Mouse (Mus musculus) midbrain, embryonic 12.5 days (tissue): ENCODE measurements around the gene Mroh2a. TPM values are rescaled to one million over a fixed set of nuclear protein-coding genes. Genes with fewer than 3 reads are reported as not detected.

Experiments used
- ATAC-seq: fragments of 200-750 bp; cut with Nextera tagmentation; 2 replicates; pipeline ENCODE4 v1.8.0; 2017; ENCODE audit warnings: low read depth, moderate TSS enrichment, moderate library complexity; ENCODE audit not compliant: low FRiP score
- H3K27ac ChIP-seq: fragments of 300-500 bp; sonication (generic); replicated peaks from 2 replicates; pipeline ENCODE4 v1.5.1; 2016; ENCODE audit warnings: mild to moderate bottlenecking
- H3K27me3 ChIP-seq: fragments of 300-500 bp; sonication (generic); 2 replicates; pipeline ENCODE4 v1.6.1; 2016; ENCODE audit warnings: mild to moderate bottlenecking
- H3K36me3 ChIP-seq: fragments of 300-500 bp; sonication (generic); 2 replicates; pipeline ENCODE4 v1.6.1; 2016
- H3K4me1 ChIP-seq: fragments of 300-500 bp; sonication (generic); 2 replicates; pipeline ENCODE4 v1.6.1; 2016
- H3K4me2 ChIP-seq: fragments of 300-500 bp; sonication (generic); replicated peaks from 2 replicates; pipeline ENCODE4 v1.6.1; 2016; ENCODE audit warnings: mild to moderate bottlenecking, moderate library complexity
- H3K4me3 ChIP-seq: fragments of 300-500 bp; sonication (generic); 2 replicates; pipeline ENCODE4 v1.5.1; 2016; ENCODE audit warnings: mild to moderate bottlenecking
- H3K9ac ChIP-seq: fragments of 300-500 bp; sonication (generic); replicated peaks from 2 replicates; pipeline ENCODE4 v1.6.1; 2016; ENCODE audit warnings: mild to moderate bottlenecking, moderate library complexity
- H3K9me3 ChIP-seq: fragments of 300-500 bp; sonication (generic); 2 replicates; pipeline ENCODE4 v1.6.1; 2016; ENCODE audit warnings: mild to moderate bottlenecking
- WGBS: fragments of 180-500 bp; shearing (Covaris S2); methylation state at CpG from one replicate; pipeline ENCODE4 v1.1.7; 2016; 5-methylcytosine and 5-hydroxymethylcytosine counted together
- polyA plus RNA-seq: library from polyadenylated mRNA; unstranded; fragments of >200 nt; fragmentation: Nextera tagmentation; extraction: Ambion mirVana; gene quantifications from 2 replicates; pipeline ENCODE4 v1.2.1, GENCODE M21; 2016

Gene Mroh2a
- polyA plus RNA-seq, 1 experiment from 2014 or later, result 1.6 TPM

GRCm38 (mm10) chr1:88212341-88213045, 14.3 kb upstream of the Mroh2a start:
- Histone ChIP-seq H3K4me2 (no peak overlapping the region), H3K4me3 (no peak overlapping the region), H3K27me3 (no peaks in the 10 kb centered on the region), H3K4me1 (no peaks in the 10 kb centered on the region), H3K27ac (no peak overlapping the region), H3K9me3 (peaks cover 58% of the 10 kb centered on the region), H3K36me3 (no peaks in the 10 kb centered on the region), H3K9ac (no peak overlapping the region)
- ATAC-seq, result no peak
- 61% methylated on average over 8 of the region's 8 CpGs for WGBS

GRCm38 (mm10) chr1:88213061-88213460, 13.7 kb upstream of the Mroh2a start:
- Histone ChIP-seq H3K9me3 (peaks cover 60% of the 10 kb centered on the region), H3K27me3 (no peaks in the 10 kb centered on the region), H3K9ac (no peak overlapping the region), H3K36me3 (no peaks in the 10 kb centered on the region), H3K4me3 (no peak overlapping the region), H3K4me1 (no peaks in the 10 kb centered on the region), H3K4me2 (no peak overlapping the region), H3K27ac (no peak overlapping the region)
- no peak for ATAC-seq
- 73% methylated on average over 1 of the region's 1 CpGs for WGBS

GRCm38 (mm10) chr1:88213766-88214461, 12.9 kb upstream of the Mroh2a start:
- Histone ChIP-seq H3K4me1 (no peaks in the 10 kb centered on the region), H3K36me3 (no peaks in the 10 kb centered on the region), H3K9me3 (peaks cover 60% of the 10 kb centered on the region), H3K9ac (no peak overlapping the region), H3K27me3 (no peaks in the 10 kb centered on the region), H3K4me2 (no peak overlapping the region), H3K27ac (no peak overlapping the region), H3K4me3 (no peak overlapping the region)
- 0 out of 2 replicates have a peak, but pooled peaks have one; percentile 7 for ATAC-seq
- WGBS, result 79% methylated on average over 2 of the region's 2 CpGs

GRCm38 (mm10) chr1:88214462-88214952, 12.3 kb upstream of the Mroh2a start:
- H3K27ac ChIP-seq, result no peak overlapping the region
- 76% methylated on average over 2 of the region's 2 CpGs for WGBS
- no peaks in the 10 kb centered on the region for H3K36me3 ChIP-seq
- H3K9ac ChIP-seq, result no peak overlapping the region
- peaks cover 60% of the 10 kb centered on the region for H3K9me3 ChIP-seq
- H3K27me3 ChIP-seq, result no peaks in the 10 kb centered on the region
- no peaks in the 10 kb centered on the region for H3K4me1 ChIP-seq
- H3K4me2 ChIP-seq, result no peak overlapping the region
- ATAC-seq, result 0 out of 2 replicates have a peak, but pooled peaks have one; percentile 10
- H3K4me3 ChIP-seq, result no peak overlapping the region

DNA sequence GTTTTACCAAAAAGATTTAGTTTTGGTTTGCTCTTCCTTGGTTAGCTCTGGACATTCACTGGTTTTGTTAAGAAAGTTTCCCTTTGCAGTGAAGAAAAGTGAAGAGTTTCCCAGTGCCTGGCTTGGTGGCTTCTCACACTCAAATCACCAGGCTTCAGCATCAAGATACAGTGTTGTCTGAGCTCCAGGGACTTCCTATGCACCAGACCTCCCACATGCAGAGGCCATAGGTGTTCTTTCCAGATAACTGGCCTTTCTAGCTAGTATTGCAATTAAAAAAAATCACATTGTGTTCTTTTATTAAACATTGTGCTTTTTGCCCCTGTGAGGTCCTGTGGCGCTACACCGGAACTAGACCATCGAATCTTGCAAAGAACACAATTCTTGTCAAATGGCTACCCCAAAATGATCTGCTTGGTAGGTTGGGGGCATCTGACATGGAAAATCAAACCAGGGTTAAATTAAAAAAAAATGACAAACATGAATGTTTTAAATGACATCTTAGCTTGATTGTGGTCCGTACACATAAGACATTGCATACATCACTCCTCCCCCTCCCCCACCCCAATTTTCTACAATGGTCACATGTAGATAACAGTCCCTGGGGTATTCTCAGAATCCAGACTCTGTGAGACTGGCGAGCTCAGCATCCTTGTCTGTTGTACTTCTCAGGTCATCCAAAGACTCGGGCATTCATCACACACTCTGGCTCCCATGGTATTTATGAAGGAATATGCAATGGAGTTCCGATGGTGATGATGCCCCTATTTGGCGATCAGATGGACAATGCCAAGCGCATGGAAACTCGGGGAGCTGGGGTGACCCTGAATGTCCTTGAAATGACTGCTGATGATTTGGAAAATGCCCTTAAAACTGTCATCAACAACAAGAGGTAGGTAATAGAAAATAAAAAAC, 11.1 kb upstream of the Mroh2a start:
- no peaks in the 10 kb centered on the region for H3K27me3 ChIP-seq
- H3K4me3 ChIP-seq, result no peak overlapping the region
- no peaks in the 10 kb centered on the region for H3K4me1 ChIP-seq
- no peak overlapping the region for H3K27ac ChIP-seq
- H3K4me2 ChIP-seq, result no peak overlapping the region
- no peak for ATAC-seq
- WGBS, result 69% methylated on average over 10 of the region's 10 CpGs
- H3K36me3 ChIP-seq, result no peaks in the 10 kb centered on the region
- peaks cover 60% of the 10 kb centered on the region for H3K9me3 ChIP-seq
- H3K9ac ChIP-seq, result no peak overlapping the region

DNA sequence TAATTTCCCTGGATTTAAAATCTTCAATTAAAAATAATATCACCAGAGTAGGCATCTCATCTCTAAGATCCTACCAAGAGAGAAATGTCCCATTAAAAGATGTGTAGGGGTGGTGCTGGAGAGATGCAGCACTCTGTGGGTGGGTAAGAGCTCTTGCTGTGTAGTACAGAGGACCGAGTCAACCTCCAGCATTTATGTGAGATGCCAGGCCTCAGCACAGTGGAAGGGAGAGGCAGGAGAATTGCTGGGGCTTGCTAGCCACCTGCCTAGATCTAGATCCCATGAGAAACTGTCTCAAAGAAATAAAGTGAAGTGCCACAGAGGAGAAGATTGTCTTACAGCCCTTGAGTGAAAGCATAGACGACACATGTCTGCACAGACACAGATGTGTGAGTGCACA, 10.2 kb upstream of the Mroh2a start:
- H3K9me3 ChIP-seq, result peaks cover 57% of the 10 kb centered on the region
- 52% methylated on average over 2 of the region's 2 CpGs for WGBS
- no peak overlapping the region for H3K4me3 ChIP-seq
- no peak for ATAC-seq
- no peak overlapping the region for H3K9ac ChIP-seq
- H3K27me3 ChIP-seq, result no peaks in the 10 kb centered on the region
- no peak overlapping the region for H3K27ac ChIP-seq
- no peaks in the 10 kb centered on the region for H3K4me1 ChIP-seq
- no peak overlapping the region for H3K4me2 ChIP-seq
- H3K36me3 ChIP-seq, result no peaks in the 10 kb centered on the region

DNA sequence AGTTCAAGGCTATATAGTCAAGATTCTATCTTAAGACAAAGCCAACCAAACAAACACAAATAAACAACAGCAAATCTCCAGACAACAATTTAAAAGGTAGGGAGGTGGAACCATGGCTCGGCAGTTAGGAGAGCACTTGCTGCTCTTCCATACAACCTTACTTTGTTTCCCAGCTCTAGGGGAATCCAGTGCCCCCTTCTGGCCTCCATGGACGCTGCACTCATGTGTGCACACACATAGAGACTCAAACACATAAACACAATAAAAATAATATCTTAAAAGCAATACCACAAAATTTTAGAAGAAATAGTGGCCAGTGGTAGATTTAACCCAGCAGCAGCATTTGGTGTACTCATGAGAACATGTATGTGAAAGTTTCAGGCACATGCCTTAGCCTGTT, 9.6 kb upstream of the Mroh2a start:
- H3K27ac ChIP-seq, result no peak overlapping the region
- H3K9me3 ChIP-seq, result peaks cover 54% of the 10 kb centered on the region
- H3K4me3 ChIP-seq, result no peak overlapping the region
- no peaks in the 10 kb centered on the region for H3K4me1 ChIP-seq
- no peaks in the 10 kb centered on the region for H3K36me3 ChIP-seq
- H3K27me3 ChIP-seq, result no peaks in the 10 kb centered on the region
- 62% methylated on average over 2 of the region's 2 CpGs for WGBS
- H3K4me2 ChIP-seq, result no peak overlapping the region
- ATAC-seq, result no peak
- no peak overlapping the region for H3K9ac ChIP-seq

GRCm38 (mm10) chr1:88217576-88217975, 9.2 kb upstream of the Mroh2a start:
- Histone ChIP-seq H3K4me2 (no peak overlapping the region), H3K27me3 (no peaks in the 10 kb centered on the region), H3K9ac (no peak overlapping the region), H3K27ac (no peak overlapping the region), H3K4me3 (no peak overlapping the region), H3K4me1 (no peaks in the 10 kb centered on the region), H3K36me3 (no peaks in the 10 kb centered on the region), H3K9me3 (peaks cover 52% of the 10 kb centered on the region)
- no peak for ATAC-seq
- WGBS, result 40% methylated on average over 3 of the region's 3 CpGs

- Histone ChIP-seq H3K9me3 (peaks cover 47% of the 10 kb centered on the region), H3K27ac (no peak overlapping the region), H3K4me2 (no peak overlapping the region), H3K4me3 (no peak overlapping the region), H3K27me3 (no peaks in the 10 kb centered on the region), H3K36me3 (no peaks in the 10 kb centered on the region), H3K9ac (no peak overlapping the region), H3K4me1 (no peaks in the 10 kb centered on the region)
- no peak for ATAC-seq
- 75% methylated on average over 9 of the region's 9 CpGs for WGBS
These were observed 8.7 kb upstream of the Mroh2a start for GRCm38 (mm10) chr1:88218051-88218450.

GRCm38 (mm10) chr1:88218591-88218990, 8.2 kb upstream of the Mroh2a start:
- Histone ChIP-seq H3K9me3 (peaks cover 41% of the 10 kb centered on the region), H3K27me3 (no peaks in the 10 kb centered on the region), H3K9ac (no peak overlapping the region), H3K4me2 (no peak overlapping the region), H3K27ac (no peak overlapping the region), H3K36me3 (no peaks in the 10 kb centered on the region), H3K4me3 (no peak overlapping the region), H3K4me1 (no peaks in the 10 kb centered on the region)
- no peak for ATAC-seq
- 49% methylated on average over 4 of the region's 4 CpGs for WGBS

DNA sequence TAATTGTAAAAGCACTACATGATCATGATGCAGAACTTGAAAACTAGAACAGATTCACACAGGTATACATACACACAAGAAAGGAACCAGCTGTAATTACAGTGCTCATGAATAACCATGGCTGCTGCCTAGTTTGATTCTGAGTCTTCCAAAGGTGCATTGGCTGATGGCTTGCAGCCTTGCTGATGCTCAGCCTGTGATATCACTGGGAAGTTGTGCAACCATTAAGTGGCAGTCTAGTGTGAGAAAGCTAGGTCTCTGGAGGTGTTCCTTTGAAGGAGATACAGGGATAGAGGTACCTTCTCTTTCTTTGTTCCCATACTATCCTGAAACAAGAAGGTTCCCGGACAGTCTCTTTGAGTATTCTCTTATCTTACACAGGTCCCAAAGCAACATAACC, 7.7 kb upstream of the Mroh2a start:
- H3K4me1 ChIP-seq, result no peaks in the 10 kb centered on the region
- H3K4me3 ChIP-seq, result no peak overlapping the region
- H3K27ac ChIP-seq, result no peak overlapping the region
- no peaks in the 10 kb centered on the region for H3K27me3 ChIP-seq
- H3K9ac ChIP-seq, result no peak overlapping the region
- H3K36me3 ChIP-seq, result no peaks in the 10 kb centered on the region
- H3K9me3 ChIP-seq, result peaks cover 37% of the 10 kb centered on the region
- 15% methylated on average over 1 of the region's 1 CpGs for whole genome bisulfite sequencing
- H3K4me2 ChIP-seq, result no peak overlapping the region
- ATAC-seq, result no peak

GRCm38 (mm10) chr1:88220336-88220735, 6.5 kb upstream of the Mroh2a start:
- Histone ChIP-seq H3K4me2 (no peak overlapping the region), H3K27ac (no peak overlapping the region), H3K4me1 (no peaks in the 10 kb centered on the region), H3K36me3 (no peaks in the 10 kb centered on the region), H3K27me3 (no peaks in the 10 kb centered on the region), H3K9me3 (peaks cover 27% of the 10 kb centered on the region), H3K9ac (no peak overlapping the region), H3K4me3 (no peak overlapping the region)
- no peak for ATAC-seq
